Mouse (Mus musculus) thymus, adult 2 months (tissue): ENCODE results near the gene St6gal1.

Experiments used
- CTCF ChIP-seq: fragments of 200-500 bp; IDR thresholded peaks from 2 replicates; pipeline ENCODE4 v1.5.1; 2012; ENCODE audit warnings: mild to moderate bottlenecking, control low read depth, low read length, moderate library complexity, borderline replicate concordance; ENCODE audit not compliant: control insufficient read depth, poor library complexity, insufficient read depth; ENCODE audit errors: extremely low read depth
- POLR2A ChIP-seq: fragments of 200-500 bp; IDR thresholded peaks from 2 replicates; pipeline ENCODE4 v1.6.1; 2012; ENCODE audit warnings: mild to moderate bottlenecking, low read length, control low read depth, moderate library complexity; ENCODE audit not compliant: control insufficient read depth, poor library complexity, insufficient read depth; ENCODE audit errors: extremely low read depth

GRCm38 (mm10) chr16:23283677-23284076 is 59.1 kb downstream of the St6gal1 start:
- TF ChIP-seq CTCF (no peak), POLR2A (no peak)
